Mouse (Mus musculus) spleen, postnatal 4 days (tissue): ENCODE data around the gene Olfr523.
"Not testable (repeated sequence)": the region's sequence is repeated elsewhere in the genome, so short reads cannot be mapped to it uniquely, and the experiment has no call there.

ENCODE experiments used
- DNase-seq, 2 experiments: peaks; one replicate each; pipeline ENCODE4 v3.0.0; 2022; ENCODE audit warnings: low spot score in 2 of 2

Gene Olfr523

DNA sequence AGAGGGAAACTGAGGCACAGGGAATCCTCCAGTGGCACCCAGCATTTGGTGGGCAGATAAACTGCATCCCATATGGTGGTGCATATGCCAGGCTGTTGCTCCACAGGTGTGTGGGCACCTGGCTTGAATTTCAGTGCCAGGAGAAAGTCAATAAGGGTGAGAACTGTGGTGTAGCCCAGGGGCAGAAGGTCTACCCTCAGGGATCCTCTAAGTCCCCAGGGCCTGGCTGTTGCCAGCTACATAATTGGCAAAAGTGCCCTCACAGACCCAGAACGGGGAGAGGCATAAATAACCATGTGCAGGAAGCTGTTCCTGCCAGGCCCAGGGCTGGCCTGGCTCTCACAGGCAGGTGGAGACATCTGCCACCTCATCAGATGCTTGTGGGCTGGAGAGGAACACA is at the start of gene Olfr523:
Olfr523 (plus strand) TSS at position 282 of the 400 bp plus-strand sequence.
- DNase-seq = no peak

DNA sequence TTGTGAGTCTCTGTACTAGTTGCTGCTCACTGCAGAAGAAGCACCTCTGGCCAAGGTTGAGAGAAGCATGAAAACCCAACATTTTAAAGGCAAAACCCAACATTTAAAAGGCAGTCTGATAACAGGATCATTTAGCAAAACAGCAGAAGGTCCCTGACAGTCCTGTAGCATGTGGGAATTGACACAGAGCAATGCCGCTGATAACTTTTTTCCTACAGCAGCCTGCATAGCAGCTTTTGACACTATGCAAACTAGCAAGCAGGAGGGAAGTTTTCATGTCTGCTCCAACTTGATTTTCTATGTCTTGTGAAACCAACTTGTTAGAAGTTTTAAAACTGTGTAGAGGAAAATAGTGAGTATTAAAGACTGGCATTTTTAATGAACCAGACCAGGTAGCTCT is 48.6 kb upstream of the Olfr523 start:
- no peak for DNase-seq

DNA sequence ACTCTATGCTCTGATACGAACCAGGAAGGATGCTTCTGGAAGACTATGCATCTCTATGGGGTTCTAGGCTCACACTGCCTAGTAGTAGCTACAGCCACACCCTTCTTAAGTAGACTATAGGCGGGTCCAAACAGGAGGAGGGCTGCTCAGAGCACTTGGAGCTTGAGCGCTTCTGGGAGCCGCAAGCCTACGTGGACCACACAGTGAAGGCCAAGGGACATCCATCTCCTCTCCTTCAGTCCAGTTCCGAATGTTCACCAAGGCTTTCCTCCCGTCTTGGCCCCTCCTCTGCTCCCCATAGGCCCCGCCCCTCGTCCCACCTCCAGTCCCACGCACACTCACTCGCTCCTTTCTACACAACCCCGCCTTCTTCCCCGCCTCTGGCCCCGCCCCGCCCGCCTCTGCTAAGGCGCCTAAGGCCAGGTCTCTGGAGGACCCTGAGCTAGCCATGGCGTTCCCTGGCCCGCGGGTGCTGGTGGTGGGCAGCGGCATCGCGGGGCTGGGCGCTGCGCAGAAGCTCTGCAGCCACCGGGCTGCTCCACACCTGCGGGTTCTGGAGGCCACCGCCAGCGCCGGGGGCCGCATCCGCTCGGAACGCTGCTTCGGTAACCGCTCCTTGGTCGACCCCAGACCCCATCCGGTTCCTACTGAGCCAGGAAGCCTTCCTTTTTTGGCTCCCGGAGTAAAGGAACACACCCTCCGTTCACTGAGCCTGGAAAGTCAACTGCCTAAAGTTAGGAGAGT is 47.6 kb upstream of the Olfr523 start:
- peak; percentile 93 to 95 for DNase-seq

GRCm38 (mm10) chr7:140126022-140126350 is 47.0 kb upstream of the Olfr523 start:
- no peak for DNase-seq

- no peak for DNase-seq
Measured at GRCm38 (mm10) chr7:140126934-140127333, 46.1 kb upstream of the Olfr523 start.

GRCm38 (mm10) chr7:140127911-140128310 is 45.1 kb upstream of the Olfr523 start:
- no peak for DNase-seq

- not testable (repeated sequence) for DNase-seq
Measured at GRCm38 (mm10) chr7:140132184-140132583, 40.8 kb upstream of the Olfr523 start.

GRCm38 (mm10) chr7:140134033-140134432 is 39.0 kb upstream of the Olfr523 start:
- not testable (repeated sequence) for DNase-seq

- no peak for DNase-seq
Measured at GRCm38 (mm10) chr7:140135106-140135770, 37.8 kb upstream of the Olfr523 start.

DNA sequence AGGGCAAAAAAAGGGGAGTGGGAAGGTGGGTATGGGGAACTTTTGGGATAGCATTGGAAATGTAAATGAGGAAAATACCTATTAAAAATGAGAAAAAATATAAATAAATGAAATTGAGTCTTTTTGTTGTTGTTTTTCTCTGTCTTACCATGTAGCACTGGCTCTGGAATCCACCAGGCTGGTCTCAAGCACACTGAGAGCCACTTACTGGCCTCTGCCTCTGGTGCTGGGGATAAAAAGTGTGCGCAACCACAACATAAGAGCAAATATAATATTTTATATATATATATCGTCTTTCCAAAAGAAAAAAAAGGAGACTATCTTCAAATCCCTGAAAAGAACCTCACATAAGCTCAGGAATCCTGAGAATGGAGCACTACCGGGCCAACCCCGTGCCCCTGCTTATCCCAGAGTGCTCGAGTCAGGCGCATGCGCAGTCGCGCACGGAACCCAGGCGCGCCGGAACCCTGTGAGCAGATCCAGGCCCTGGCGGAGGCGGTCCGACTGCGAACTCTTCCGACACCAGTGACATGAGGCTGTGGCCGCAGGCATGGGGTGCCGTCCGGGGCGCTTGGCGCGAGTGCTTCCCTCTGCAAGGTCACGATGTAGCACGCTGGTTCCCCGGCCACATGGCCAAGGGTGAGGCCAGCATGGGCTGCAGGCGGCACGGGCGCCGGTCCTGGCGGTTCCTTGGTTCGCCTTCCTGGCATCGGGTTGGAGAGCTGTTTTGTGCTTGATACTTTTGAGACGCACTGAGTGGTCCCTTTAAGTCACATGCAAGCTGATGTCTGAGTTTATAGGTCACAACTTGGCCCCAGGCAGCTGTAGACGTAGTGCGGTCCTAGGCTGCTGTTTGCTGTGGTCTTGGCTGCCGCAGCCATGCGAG is 35.6 kb upstream of the Olfr523 start, which contains the start of gene Mtg1:
Mtg1 (plus strand) TSS at position 430 of the 886 bp plus-strand sequence.
- peak; percentile 92 to 99 for DNase-seq

DNA sequence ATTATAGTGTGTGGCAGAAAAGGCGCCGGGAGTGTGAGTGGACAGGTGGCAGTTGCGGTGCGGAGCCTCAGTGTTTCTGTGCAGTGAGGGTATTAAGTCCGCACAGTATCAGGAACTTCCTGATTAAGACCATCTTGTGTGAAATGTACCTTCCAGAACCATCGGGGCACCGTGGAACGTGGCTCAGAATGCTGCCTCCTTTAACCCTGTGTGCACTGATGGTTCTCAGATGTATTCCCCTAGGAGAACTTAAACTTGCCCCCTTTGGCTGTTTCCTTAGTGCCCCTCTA is 35.1 kb upstream of the Olfr523 start:
- DNase-seq = no peak

GRCm38 (mm10) chr7:140141350-140141749 is 31.7 kb upstream of the Olfr523 start:
- peak; percentile 59 to 77 for DNase-seq

DNA sequence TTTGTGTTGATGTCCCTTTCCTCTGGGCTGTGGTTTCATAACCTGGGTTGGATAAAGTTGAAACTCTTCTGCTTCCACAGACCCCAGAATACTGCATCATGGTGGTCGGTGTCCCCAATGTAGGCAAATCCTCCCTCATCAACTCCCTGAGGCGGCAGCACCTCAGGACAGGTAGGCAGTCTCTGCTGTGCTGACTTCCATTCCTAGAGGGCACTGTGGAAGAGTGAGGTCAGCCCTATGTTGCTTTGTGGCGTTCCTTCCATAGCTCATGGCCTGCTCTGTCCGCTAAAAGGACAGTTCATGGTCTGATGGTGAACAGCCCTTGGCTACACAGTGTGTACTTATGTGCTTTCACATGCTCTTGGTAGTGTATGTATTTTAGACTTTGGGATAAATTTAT is 28.5 kb upstream of the Olfr523 start:
- no peak for DNase-seq

- DNase-seq = no peak
Measured at GRCm38 (mm10) chr7:140153383-140153782, 19.6 kb upstream of the Olfr523 start.

DNA sequence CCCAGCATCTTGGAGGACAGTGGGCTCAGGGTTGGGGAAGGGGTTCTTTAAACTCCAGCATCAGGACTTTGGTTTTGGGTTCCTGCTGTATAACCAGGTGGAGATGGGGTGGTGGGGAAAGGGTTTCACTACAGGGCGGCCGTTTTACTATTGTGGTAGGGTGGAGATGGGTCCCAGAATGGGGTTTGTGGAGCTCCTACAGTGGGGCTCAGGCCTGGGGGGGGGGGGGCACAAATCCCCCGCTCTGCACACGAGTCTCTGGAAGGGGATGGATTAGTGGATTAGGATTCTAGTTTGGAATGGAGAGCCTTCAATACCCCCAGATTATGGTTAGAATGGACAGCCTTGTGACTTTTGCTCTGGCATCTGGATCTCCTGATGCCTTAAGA is 19.2 kb upstream of the Olfr523 start:
- DNase-seq = no peak

- no peak for DNase-seq
Measured at GRCm38 (mm10) chr7:140154218-140154927, 18.6 kb upstream of the Olfr523 start, which contains the start of gene Sprn. Gene Sprn, minus strand, starts transcription at chr7:140154877.

GRCm38 (mm10) chr7:140160363-140160762 is 12.7 kb upstream of the Olfr523 start:
- no peak for DNase-seq

DNA sequence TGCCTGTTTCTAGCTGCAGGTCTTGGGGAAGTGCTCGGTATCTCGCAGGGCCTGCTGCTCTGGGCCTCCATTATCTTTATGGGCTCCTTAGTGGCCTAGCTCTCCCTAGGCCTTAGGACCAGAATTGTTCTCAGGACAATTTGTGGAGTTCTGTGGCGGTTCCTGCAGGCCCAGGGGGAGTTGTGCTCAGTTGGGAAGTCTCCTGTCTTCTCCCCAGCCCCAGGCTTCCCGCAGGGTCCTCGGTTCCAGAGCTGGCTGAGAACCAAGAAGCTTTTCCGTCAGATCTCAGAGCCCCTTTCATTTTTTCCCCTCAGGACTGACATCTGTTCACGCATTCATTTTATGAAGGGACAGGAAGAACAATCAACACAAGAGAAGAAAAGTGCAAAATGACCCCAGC is 8.4 kb upstream of the Olfr523 start, which contains the start of gene Olfr522:
Olfr522 (minus strand) TSS at position 101 of the 400 bp plus-strand sequence.
- no peak for DNase-seq

- no peak for DNase-seq
Measured at GRCm38 (mm10) chr7:140167950-140168349, 5.1 kb upstream of the Olfr523 start.

GRCm38 (mm10) chr7:140169386-140169785 is 3.6 kb upstream of the Olfr523 start:
- DNase-seq = no peak

DNA sequence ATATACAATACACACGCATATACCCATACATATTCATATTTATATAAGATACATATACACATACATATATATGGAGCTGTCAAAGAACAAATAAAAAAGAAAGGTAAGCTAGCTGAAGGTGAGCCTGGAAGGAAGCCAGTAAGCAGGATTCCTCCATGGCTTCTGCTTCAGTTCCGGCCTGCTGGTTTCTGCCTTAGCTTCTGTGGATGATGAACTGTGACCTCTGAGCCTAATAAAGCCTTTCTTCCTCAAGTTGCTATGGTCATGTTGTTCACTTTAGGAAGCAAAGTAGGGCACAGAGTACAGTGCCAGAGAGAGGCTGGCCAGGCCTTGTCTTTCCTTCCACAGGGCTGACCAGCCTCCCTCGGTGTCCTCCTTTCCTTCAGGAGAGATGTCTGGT is 2.2 kb upstream of the Olfr523 start:
- no peak for DNase-seq

GRCm38 (mm10) chr7:140179176-140179575 is 6.2 kb downstream of the Olfr523 start:
- DNase-seq = no peak
